Mouse (Mus musculus): ENCODE results near the gene Adm.

DNA sequence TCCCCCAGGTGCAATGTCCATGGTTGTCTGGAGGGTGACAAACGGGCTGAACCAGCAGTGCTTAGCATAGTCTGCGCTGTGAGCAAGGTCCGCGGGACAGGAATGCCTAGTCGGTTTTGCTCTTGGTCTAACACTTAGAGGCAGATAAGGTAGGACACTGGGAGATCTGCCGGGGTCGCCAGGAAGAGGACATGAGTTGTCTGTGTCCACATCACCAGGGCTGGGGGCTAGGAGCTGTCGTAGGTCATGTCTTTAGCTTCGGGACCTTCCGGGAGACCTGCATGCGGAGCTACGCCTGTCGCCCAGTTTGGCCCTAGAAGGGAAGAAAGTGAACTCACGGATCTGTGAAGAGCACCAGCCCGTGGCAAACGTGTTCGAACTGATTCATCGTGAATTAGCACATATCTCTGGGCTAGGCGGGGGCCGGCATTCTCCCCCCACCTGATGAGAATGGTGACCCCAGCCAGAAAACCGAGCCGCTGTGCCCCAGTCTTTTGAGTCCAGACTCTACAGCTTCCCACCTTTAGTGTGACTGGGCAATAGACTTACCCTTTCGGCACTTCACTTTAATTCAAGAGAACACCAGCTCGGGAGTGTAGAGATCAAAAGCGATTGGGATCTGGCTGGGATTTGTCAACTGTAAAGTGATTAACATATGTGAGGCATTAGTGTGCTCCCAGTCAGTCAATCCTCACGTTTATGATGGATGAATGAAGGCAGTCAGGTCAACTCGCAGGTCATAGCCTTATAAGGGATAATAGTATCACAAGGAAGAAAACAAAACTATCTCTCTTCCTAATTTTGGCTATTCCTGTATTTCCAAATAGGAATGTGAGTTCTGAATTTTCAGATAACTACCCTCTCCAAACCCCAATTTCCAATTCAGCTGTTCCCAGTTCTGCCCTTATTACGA lies 1.0 kb upstream of the Adm start:
- TF ChIP-seq CTCF (IDR thresholded peaks at IDR 0.05; ENCODE audit: borderline replicate concordance, extremely low read depth, insufficient read depth, insufficient read length): no peak
- no peak for TF ChIP-seq POLR2A (IDR thresholded peaks at IDR 0.05; ENCODE audit: borderline replicate concordance, extremely low read depth, insufficient read depth, insufficient read length, poor library complexity, severe bottlenecking)

Measured in brain, embryonic 14.5 days (tissue).